Mouse (Mus musculus) MN1 (cell line): ENCODE data around the gene Cc2d1a.

Source experiments
- DNase-seq: peaks from one replicate; pipeline ENCODE4 v3.0.0-alpha.2; 2016; ENCODE audit warnings: low spot score

Cc2d1a gene

GRCm38 (mm10) chr8:84147769-84148530 is at the start of gene Cc2d1a, which contains the start of gene 4930432K21Rik:
Cc2d1a (minus strand) TSS chr8:84147936.
4930432K21Rik (plus strand) TSS chr8:84148025.
- no peak for DNase-seq

- DNase-seq: peak; percentile 96
These were observed 49.6 kb upstream of the Cc2d1a start for GRCm38 (mm10) chr8:84197141-84197921.

- DNase-seq: no peak
These were observed 46.5 kb upstream of the Cc2d1a start for GRCm38 (mm10) chr8:84194224-84194743.

DNA sequence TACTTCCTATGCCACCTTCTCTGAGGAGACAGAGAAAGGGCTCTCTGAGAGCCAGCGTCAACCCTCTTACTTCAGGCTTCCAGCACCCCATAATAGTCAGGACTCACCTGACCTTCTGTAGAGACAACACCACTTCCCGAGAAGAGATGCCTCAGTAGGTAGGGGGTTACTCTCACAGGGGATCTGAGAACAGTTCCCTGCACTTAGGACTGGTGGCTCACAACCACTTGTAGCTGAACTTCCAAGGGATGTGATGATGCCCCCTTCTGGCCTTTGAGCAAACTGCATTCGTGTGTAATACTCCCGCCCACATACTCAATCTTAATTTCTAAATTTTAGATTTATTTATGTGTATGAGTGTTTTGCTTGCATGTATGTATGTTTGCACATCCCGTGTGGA is 45.8 kb upstream of the Cc2d1a start:
- no peak for DNase-seq

DNA sequence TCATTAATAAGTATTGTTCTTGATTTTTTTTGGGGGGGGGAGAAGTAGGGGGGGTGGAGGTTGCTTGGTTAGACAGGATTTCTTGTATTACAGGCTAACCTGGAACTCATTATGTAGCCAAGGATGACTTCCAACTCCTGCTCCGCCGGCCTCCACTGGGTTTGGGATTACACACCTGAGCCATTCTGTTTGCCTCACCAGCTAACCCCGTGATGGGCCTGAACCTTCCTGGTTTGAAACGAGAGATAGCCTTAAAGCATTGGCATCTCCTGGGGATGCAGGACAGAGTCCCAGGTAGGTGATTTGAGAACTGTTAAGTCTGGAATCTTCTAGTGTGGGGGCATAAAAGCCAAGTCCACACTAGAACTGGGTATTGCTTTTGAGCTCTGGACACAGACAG is 45.4 kb upstream of the Cc2d1a start:
- no peak for DNase-seq

DNA sequence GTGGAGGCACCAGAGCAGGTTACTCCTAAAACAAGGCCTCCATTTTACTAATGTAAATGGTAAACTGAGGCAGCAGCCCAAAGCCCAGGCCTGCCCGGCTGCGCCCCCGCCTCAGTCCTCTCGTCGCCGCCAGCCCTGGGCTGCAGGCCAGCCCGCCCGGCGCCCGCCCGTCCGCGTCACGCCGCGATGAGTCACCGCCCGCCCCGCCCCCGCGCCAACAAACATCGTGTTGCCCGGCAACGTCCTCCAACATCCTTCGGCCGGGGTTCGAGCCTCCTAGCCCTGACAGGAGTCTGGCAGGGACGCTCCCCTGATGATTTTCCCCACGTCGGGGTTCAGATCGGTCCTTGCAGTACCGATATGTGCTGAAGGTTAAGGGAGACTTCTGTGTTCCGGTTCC is 44.8 kb upstream of the Cc2d1a start:
- DNase-seq: peak; percentile 89

GRCm38 (mm10) chr8:84192023-84192422 is 44.3 kb upstream of the Cc2d1a start:
- peak; percentile 92 for DNase-seq

DNA sequence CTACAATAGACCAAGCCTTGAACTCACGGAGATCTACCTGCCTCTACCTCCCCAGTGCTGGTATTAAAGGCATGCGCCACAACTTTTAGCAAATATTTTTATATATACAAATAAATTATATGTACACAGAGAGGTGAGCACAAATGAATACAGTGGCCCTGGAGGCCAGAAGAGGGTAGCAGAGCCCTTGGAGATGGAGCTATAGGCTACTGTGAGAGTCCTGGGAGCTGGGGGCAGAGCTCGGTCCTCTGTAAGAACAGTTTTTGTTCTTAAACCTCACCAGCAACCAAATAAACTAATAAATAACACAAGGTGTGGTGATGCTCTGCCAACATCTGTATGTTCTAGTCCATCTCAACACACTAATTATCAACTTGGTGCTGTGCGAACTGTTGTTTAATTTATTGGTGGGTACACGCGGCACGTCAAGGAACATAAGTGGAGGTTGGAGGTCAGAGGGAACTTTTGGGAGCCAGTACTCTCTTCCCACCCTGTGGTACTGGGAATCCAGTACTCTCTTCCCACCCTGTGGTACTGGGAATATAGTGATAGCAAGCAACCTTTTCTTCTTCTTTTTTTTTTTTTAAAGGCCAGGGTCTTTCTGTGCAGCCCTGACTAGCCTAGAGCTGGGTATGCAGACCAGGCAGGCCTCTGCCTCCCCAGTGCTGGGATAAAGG is 42.6 kb upstream of the Cc2d1a start:
- DNase-seq: peak; percentile 71

DNA sequence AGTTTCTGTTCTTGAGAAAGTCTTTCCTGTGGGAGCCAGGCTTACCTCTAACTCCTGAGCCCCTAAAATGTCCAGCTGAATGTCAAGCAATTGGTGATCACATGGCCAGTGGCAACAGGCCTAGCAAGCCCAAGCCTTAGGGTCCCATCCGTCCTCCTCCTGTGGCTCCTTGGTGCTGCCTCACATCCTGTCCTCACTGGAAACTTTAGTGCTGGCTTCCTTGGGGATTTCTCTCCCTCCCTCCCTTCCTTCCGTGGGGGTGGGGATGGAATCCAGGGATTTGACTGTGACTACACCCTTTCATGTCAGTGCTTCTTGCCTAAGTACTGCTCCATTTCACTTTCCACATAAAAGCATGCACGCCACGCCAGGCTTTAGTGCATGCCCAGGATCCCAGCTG is 41.9 kb upstream of the Cc2d1a start:
- DNase-seq: no peak

GRCm38 (mm10) chr8:84188671-84189070 is 40.9 kb upstream of the Cc2d1a start:
- DNase-seq: no peak

- peak; percentile 73 for DNase-seq
These were observed 39.5 kb upstream of the Cc2d1a start for GRCm38 (mm10) chr8:84187065-84187755.

- peak; percentile 86 for DNase-seq
These were observed 38.8 kb upstream of the Cc2d1a start for GRCm38 (mm10) chr8:84186547-84186946.

GRCm38 (mm10) chr8:84185117-84185516 is 37.4 kb upstream of the Cc2d1a start, which contains the start of gene Nanos3:
Nanos3 (minus strand) TSS chr8:84185217.
- no peak for DNase-seq

- peak; percentile 44 for DNase-seq
These were observed 36.6 kb upstream of the Cc2d1a start for GRCm38 (mm10) chr8:84184085-84185043.

DNA sequence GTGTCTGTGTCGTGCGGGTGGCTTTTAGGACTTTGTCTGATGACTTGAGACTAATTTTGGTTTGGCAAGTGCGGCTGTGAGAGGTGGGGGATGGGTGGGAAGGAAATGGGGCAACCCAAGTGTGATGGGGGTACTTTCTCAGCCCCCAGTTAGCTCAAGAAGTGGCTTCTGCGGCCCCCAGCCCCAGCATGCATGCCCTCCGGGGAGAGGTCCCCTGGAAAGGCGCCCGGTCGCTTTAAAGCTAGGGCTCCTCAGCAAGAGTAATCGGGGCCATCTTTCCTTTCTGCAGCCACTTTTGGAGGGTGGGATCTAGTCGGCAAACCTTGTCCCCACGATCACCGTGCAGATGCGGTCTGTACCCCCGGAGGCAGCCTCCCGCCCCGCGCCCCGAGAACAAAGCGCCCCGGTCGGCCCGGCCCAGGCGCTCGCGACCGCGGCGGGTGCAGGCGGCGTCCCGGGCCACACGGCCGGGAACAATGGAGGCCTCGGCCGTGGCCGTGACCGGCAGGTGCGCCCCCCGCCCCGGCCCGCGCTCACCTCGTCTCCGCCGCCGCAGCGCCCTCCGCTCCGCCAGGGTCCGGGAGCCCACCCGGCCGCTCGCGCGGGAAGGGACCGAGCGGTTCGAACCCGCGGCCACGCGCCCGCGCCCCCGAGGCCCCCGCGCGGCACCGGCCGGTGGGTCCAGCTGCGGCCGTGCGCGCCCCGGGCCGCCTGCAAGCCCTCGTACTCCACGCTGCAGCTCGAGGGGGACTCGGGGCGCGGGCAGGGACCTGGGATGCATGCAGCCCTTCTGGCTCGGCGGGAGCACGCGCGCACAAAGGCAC is 35.7 kb upstream of the Cc2d1a start:
- peak; percentile 48 for DNase-seq

DNA sequence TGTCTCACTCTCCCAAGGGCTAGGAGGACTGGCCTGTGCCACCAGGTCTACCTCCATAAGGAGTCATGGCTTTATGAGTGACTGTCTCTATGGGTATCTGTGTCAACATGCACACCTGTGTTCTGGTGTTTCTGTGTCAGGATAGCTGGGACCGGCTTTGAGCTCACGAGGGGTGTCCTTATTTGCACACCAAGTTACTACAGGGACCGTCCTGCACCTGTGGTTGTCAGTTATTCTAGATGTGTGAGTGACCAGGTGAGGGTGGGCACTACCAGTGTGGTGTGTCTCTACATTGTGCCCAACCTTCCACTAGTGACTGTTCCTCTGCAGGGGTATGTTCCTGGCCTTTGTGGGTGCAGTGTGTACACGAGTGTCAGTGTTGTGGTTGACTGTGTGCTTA is 35.1 kb upstream of the Cc2d1a start:
- no peak for DNase-seq

GRCm38 (mm10) chr8:84180530-84181190 is 32.9 kb upstream of the Cc2d1a start:
- no peak for DNase-seq

- no peak for DNase-seq
These were observed 32.2 kb upstream of the Cc2d1a start for GRCm38 (mm10) chr8:84179946-84180345.

DNA sequence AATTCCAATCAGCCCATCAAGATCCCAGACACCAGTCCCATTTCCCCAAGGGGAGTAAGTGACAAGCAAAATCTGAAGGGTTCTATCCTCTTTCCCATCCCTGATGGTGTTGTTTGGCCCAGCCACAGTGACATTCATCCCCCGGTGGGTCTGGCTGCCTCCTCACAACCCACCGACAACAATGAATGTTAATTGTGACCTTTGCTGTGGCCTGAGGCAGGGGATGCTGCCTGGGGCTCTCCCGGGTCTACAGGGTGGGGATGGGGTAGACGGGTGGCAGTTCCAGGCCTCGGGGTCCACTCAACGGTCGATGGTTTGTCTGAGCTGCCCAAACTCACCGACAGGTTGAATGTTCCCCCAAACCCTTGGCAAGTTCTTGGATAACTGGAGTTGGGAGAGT is 30.9 kb upstream of the Cc2d1a start:
- no peak for DNase-seq
